Mouse (Mus musculus): Measurements from ENCODE around the gene Igsf23.
"Not testable (repeated sequence)": the region's sequence is repeated elsewhere in the genome, so short reads cannot be mapped to it uniquely, and the experiment has no call there.

DNA sequence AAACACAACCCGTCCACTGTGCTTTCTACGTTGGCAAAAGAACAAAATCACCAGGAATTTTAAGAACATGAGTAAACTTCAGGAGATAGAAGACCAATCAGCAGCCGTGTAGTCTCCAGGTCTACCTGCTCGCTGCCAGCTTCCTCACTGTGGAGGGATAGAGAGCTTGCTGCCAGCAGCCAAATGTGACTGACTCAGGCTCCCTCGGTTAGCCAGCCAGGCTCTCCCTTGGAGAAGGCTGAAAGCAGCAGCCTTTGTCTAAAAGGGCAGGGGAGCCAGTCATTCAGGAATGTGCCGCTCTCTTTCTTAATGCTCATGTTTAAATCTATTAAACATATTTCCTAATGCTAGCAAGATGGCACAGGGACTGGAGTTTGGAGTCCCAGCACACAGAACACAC, 20.1 kb downstream of the Igsf23 start:
- not testable (repeated sequence) for TF ChIP-seq CTCF (IDR thresholded peaks at IDR 0.05; ENCODE audit: low read depth); EP300 (optimal IDR thresholded peaks at IDR 0.05)

Data from stomach, postnatal 0 days (tissue).